8 mouse cellular contexts compared by ENCODE assay signal in genomic region chr15:89373762-89374248, GRCm38 (mm10). TPM values are rescaled to one million over a fixed set of nuclear protein-coding genes. Genes with fewer than 3 reads are reported as not detected.
DNase-seq lines count a peak whose midpoint lies in the region; ATAC-seq and TF ChIP-seq lines count a peak whose summit lies in the region.

Gene Sco2 (minus strand): TSS chr15:89373846.

- in situ Hi-C loops in CH12.LX (cut with MboI; ENCODE audit: low pct_ligation_motif_present, low pct_unique_long_range_greater_than_20kb, low sequenced_read_pairs) = loop anchor here (25.0 kb wide), 1 partner anchor 262 kb away; the partner anchor contains the start of gene Tubgcp6

- peak within 1 kb of the TSS; percentile 83 for H3K9ac ChIP-seq in CH12.LX (ENCODE audit: insufficient read depth, low read depth)
- peak within 1 kb of the TSS; percentile 71 for H3K9ac ChIP-seq in forebrain, embryonic 12.5 days
- H3K9ac ChIP-seq in heart, postnatal 0 days (replicated peaks; ENCODE audit: low read depth, low read length) = peak within 1 kb of the TSS; percentile 57
- peak within 1 kb of the TSS; percentile 80 for H3K9ac ChIP-seq in liver, embryonic 16.5 days (ENCODE audit: low read depth, low read length)
- H3K9ac ChIP-seq in neural tube, embryonic 13.5 days = peak within 1 kb of the TSS; percentile 80

- peak within 1 kb of the TSS; percentile 83 for H3K27ac ChIP-seq in CH12.LX (ENCODE audit: insufficient read depth, low read depth)
- H3K27ac ChIP-seq in forebrain, embryonic 12.5 days = peak within 1 kb of the TSS; percentile 94
- peak within 1 kb of the TSS; percentile 87 for H3K27ac ChIP-seq in heart, postnatal 0 days (ENCODE audit: low read depth)
- peak within 1 kb of the TSS; percentile 90 for H3K27ac ChIP-seq in liver, embryonic 16.5 days (ENCODE audit: low read length)
- H3K27ac ChIP-seq in neural tube, embryonic 13.5 days (replicated peaks) = peak within 1 kb of the TSS; percentile 94
- peak within 1 kb of the TSS; percentile 91 for H3K27ac ChIP-seq in testis, adult 2 months (ENCODE audit: control insufficient read depth, insufficient read depth, low read depth, low read length)

- WGBS in forebrain, embryonic 12.5 days = under 1% methylated on average over 42 of the region's 42 CpGs
- WGBS in heart, postnatal 0 days = 0% methylated on average over 42 of the region's 42 CpGs
- under 1% methylated on average over 42 of the region's 42 CpGs for WGBS in liver, embryonic 16.5 days (ENCODE audit: insufficient replicate concordance)
- WGBS in neural tube, embryonic 13.5 days = under 1% methylated on average over 42 of the region's 42 CpGs

- dilution Hi-C loops in CH12.LX (cut with MboI; ENCODE audit: extremely low pct_ligation_motif_present, extremely low pct_unique_long_range_greater_than_20kb, low sequenced_read_pairs) = no loop called here

- peak within 1 kb of the TSS; percentile 80 to 96 (median 81) for H3K4me3 ChIP-seq in CH12.LX (replicated peaks in 1 of 3; ENCODE audit: low read depth in 2 of 3, low read length in 2 of 3, poor library complexity in 1 of 3)
- peak within 1 kb of the TSS; percentile 70 for H3K4me3 ChIP-seq in forebrain, embryonic 12.5 days (replicated peaks)
- H3K4me3 ChIP-seq in heart, postnatal 0 days (ENCODE audit: low read depth, low read length) = peak within 1 kb of the TSS; percentile 60
- H3K4me3 ChIP-seq in liver, embryonic 16.5 days (ENCODE audit: low read depth, low read length) = peak within 1 kb of the TSS; percentile 82
- H3K4me3 ChIP-seq in neural tube, embryonic 13.5 days = peak within 1 kb of the TSS; percentile 62
- peak within 1 kb of the TSS; percentile 91 for H3K4me3 ChIP-seq in testis, adult 2 months (ENCODE audit: control insufficient read depth, low read depth, low read length)

- H3K4me1 ChIP-seq in CH12.LX (ENCODE audit: control insufficient read depth in 1 of 2, insufficient read depth in 2 of 2) = peaks cover 0 to 26% of the 10 kb centered on the region in 2 experiments; a peak in 2 of 4 replicates
- H3K4me1 ChIP-seq in forebrain, embryonic 12.5 days = peaks cover 26% of the 10 kb centered on the region
- H3K4me1 ChIP-seq in heart, postnatal 0 days (ENCODE audit: control insufficient read depth, insufficient read depth) = peaks cover 8% of the 10 kb centered on the region; the same call in 1 of the 2 replicates
- peaks cover 26% of the 10 kb centered on the region for H3K4me1 ChIP-seq in liver, embryonic 16.5 days (ENCODE audit: control insufficient read depth, low read depth, low read length)
- peaks cover 32% of the 10 kb centered on the region for H3K4me1 ChIP-seq in neural tube, embryonic 13.5 days (replicated peaks)
- H3K4me1 ChIP-seq in testis, adult 2 months (ENCODE audit: control insufficient read depth, insufficient read depth, low read length) = peaks cover 29% of the 10 kb centered on the region

- H3K4me2 ChIP-seq in CH12.LX (ENCODE audit: insufficient read depth, low read depth, poor library complexity, severe bottlenecking) = peak within 1 kb of the TSS; percentile 65
- peak within 1 kb of the TSS; percentile 89 for H3K4me2 ChIP-seq in forebrain, embryonic 12.5 days
- H3K4me2 ChIP-seq in heart, postnatal 0 days (ENCODE audit: low read depth, low read length) = peak within 1 kb of the TSS; percentile 79
- H3K4me2 ChIP-seq in liver, embryonic 16.5 days (ENCODE audit: low read depth, low read length) = peak within 1 kb of the TSS; percentile 100
- H3K4me2 ChIP-seq in neural tube, embryonic 13.5 days = peak within 1 kb of the TSS; percentile 73

- DNase-seq in CH12.LX (ENCODE audit: extremely low read depth) = peak; percentile 89
- peak; percentile 84 for DNase-seq in c-Kit-positive CD71-positive TER-119-negative erythroid progenitor cells, embryonic 14.5 days (ENCODE audit: low read depth)
- peak; percentile 81 for DNase-seq in heart, postnatal 0 days (ENCODE audit: low spot score)
- peak; percentile 98 for DNase-seq in kidney, postnatal 4 days

- no peaks in the 10 kb centered on the region for H3K79me2 ChIP-seq in CH12.LX (replicated peaks; ENCODE audit: control insufficient read depth, extremely low read depth, insufficient read depth, poor library complexity, severe bottlenecking)

- H3K36me3 ChIP-seq in CH12.LX (replicated peaks in 1 of 2; ENCODE audit: control insufficient read depth in 1 of 2, insufficient read depth in 1 of 2, low read length in 1 of 2) = peaks cover 38 to 41% of the 10 kb centered on the region in 2 experiments
- H3K36me3 ChIP-seq in forebrain, embryonic 12.5 days (replicated peaks) = peaks cover 41% of the 10 kb centered on the region
- peaks cover 34% of the 10 kb centered on the region for H3K36me3 ChIP-seq in heart, postnatal 0 days (replicated peaks; ENCODE audit: control insufficient read depth, insufficient read depth, low read length)
- H3K36me3 ChIP-seq in liver, embryonic 16.5 days (ENCODE audit: control insufficient read depth, insufficient read depth) = peaks cover 38% of the 10 kb centered on the region
- H3K36me3 ChIP-seq in neural tube, embryonic 13.5 days = peaks cover 40% of the 10 kb centered on the region
- no peaks in the 10 kb centered on the region for H3K36me3 ChIP-seq in testis, adult 2 months (ENCODE audit: control insufficient read depth, insufficient read depth, low read length)

- no peak for TF ChIP-seq EP300 in CH12.LX (IDR thresholded peaks at IDR 0.05; ENCODE audit: low read length)
- peak; percentile 80; the same call in 1 of the 2 replicates for TF ChIP-seq EP300 in heart, postnatal 0 days (IDR thresholded peaks at IDR 0.05; ENCODE audit: low read depth)

- peak; percentile 77 for TF ChIP-seq POLR2A in CH12.LX (IDR thresholded peaks at IDR 0.05; ENCODE audit: low read depth, low read length)
- TF ChIP-seq POLR2A in testis, adult 2 months (IDR thresholded peaks at IDR 0.05; ENCODE audit: control insufficient read depth, low read depth, low read length) = peak; percentile 84; the same call in 1 of the 2 replicates

- peaks cover 9% of the 10 kb centered on the region for H3K9me3 ChIP-seq in CH12.LX (replicated peaks; ENCODE audit: low read length)
- H3K9me3 ChIP-seq in forebrain, embryonic 12.5 days = no peaks in the 10 kb centered on the region
- H3K9me3 ChIP-seq in heart, postnatal 0 days (replicated peaks; ENCODE audit: control insufficient read depth, low read length) = no peaks in the 10 kb centered on the region
- no peaks in the 10 kb centered on the region for H3K9me3 ChIP-seq in liver, embryonic 16.5 days (replicated peaks; ENCODE audit: control insufficient read depth, low read length)
- H3K9me3 ChIP-seq in neural tube, embryonic 13.5 days = no peaks in the 10 kb centered on the region

- ATAC-seq in forebrain, embryonic 12.5 days (ENCODE audit: low FRiP score) = peak; percentile 87
- ATAC-seq in heart, postnatal 0 days (ENCODE audit: insufficient read depth, low read depth) = peak; percentile 81
- peak; percentile 70 for ATAC-seq in liver, embryonic 16.5 days (ENCODE audit: low read depth)
- ATAC-seq in neural tube, embryonic 13.5 days (ENCODE audit: low read depth) = peak; percentile 88

- peak; percentile 38 to 86; a peak in 3 of 4 replicates for TF ChIP-seq CTCF in CH12.LX (conservative IDR thresholded peaks at IDR 0.05 in 1 of 2, IDR thresholded peaks at IDR 0.05 in 1 of 2; ENCODE audit: low read depth in 2 of 2, low read length in 2 of 2)
- peak; percentile 75 for TF ChIP-seq CTCF in heart, postnatal 0 days (IDR thresholded peaks at IDR 0.05; ENCODE audit: low read depth)
- TF ChIP-seq CTCF in testis, adult 2 months (IDR thresholded peaks at IDR 0.05; ENCODE audit: control insufficient read depth, insufficient read depth, insufficient replicate concordance, low read depth, low read length) = peak; percentile 72; the same call in 1 of the 2 replicates

- no peak; the same call in 1 of the 2 replicates for TF ChIP-seq RAD21 in CH12.LX (IDR thresholded peaks at IDR 0.05; ENCODE audit: low read depth, low read length)

- H3K27me3 ChIP-seq in CH12.LX (replicated peaks) = no peaks in the 10 kb centered on the region
- H3K27me3 ChIP-seq in forebrain, embryonic 12.5 days = peaks cover 36% of the 10 kb centered on the region
- H3K27me3 ChIP-seq in heart, postnatal 0 days (ENCODE audit: control insufficient read depth, insufficient read depth, low read length) = peaks cover 26% of the 10 kb centered on the region
- H3K27me3 ChIP-seq in liver, embryonic 16.5 days (ENCODE audit: control insufficient read depth, insufficient read depth, low read depth, low read length) = peaks cover 26% of the 10 kb centered on the region
- peaks cover 38% of the 10 kb centered on the region for H3K27me3 ChIP-seq in neural tube, embryonic 13.5 days
- no peaks in the 10 kb centered on the region for H3K27me3 ChIP-seq in testis, adult 2 months (ENCODE audit: control insufficient read depth, insufficient read depth, low read length)

TF ChIP-seq in CH12.LX, 34 proteins besides CTCF, POLR2A, EP300 and RAD21 (continues in another document):
- no peak for TF ChIP-seq GABPA (IDR thresholded peaks at IDR 0.05; ENCODE audit: insufficient replicate concordance, low read depth, low read length)
- 0 out of 2 replicates have a peak, but pooled peaks have one; percentile 38 for TF ChIP-seq MEF2A (IDR thresholded peaks at IDR 0.05; ENCODE audit: borderline replicate concordance, low read depth, low read length)
- TF ChIP-seq KAT2A (IDR thresholded peaks at IDR 0.05; ENCODE audit: insufficient replicate concordance, low read length) = 0 out of 2 replicates have a peak, but pooled peaks have one; percentile 22
- TF ChIP-seq MYC (IDR thresholded peaks at IDR 0.05; ENCODE audit: low read depth, low read length) = peak; percentile 75
- TF ChIP-seq E2F4 (IDR thresholded peaks at IDR 0.05; ENCODE audit: insufficient replicate concordance, low read depth, low read length) = no peak
- TF ChIP-seq USF1 (IDR thresholded peaks at IDR 0.05; ENCODE audit: low read depth, low read length) = 0 out of 2 replicates have a peak, but pooled peaks have one; percentile 16
- peak; percentile 12; the same call in 1 of the 2 replicates for TF ChIP-seq TCF12 (IDR thresholded peaks at IDR 0.05; ENCODE audit: low read depth, low read length)
- peak; percentile 94 for TF ChIP-seq MAX (IDR thresholded peaks at IDR 0.05; ENCODE audit: low read length)
- 0 out of 2 replicates have a peak, but pooled peaks have one; percentile 12 for TF ChIP-seq USF2 (conservative IDR thresholded peaks at IDR 0.05; ENCODE audit: low read depth, low read length)

RNA-seq across cellular contexts. Expression of gene Sco2, which starts in this region (rescaled TPM):
- 34.7 and 35.7 TPM in 2 replicates for total RNA-seq in CH12.LX (2012; rRNA removed)
- 24.9 and 27.2 TPM in 2 replicates for total RNA-seq in CH12.LX (2014; rRNA removed)
- polyA plus RNA-seq in CH12.LX (2012; ENCODE audit: insufficient read length, low read depth) = 12.3 and 17.1 TPM in 2 replicates
- 4.7 and 5.1 TPM in 2 replicates for polyA plus RNA-seq in forebrain, embryonic 12.5 days (2016; fragmentation: Nextera tagmentation; extraction: Ambion mirVana)
- 29.0 and 30.6 TPM in 2 replicates for total RNA-seq in heart, postnatal 0 days (2014; rRNA removed; ENCODE audit: low replicate concordance)
- 8.1 and 9.4 TPM in 2 replicates for polyA plus RNA-seq in heart, postnatal 0 days (2015; fragmentation: Nextera tagmentation; extraction: Ambion mirVana)
- 2.9 and 3.1 TPM in 2 replicates for polyA plus RNA-seq in liver, embryonic 16.5 days (2015; fragmentation: Nextera tagmentation; extraction: Ambion mirVana)
- 10.9 and 11.3 TPM in 2 replicates for polyA plus RNA-seq in neural tube, embryonic 13.5 days (2015; fragmentation: Nextera tagmentation; extraction: Ambion mirVana)
- polyA plus RNA-seq in testis, adult 2 months (2012; rRNA removed) = 31.1 and 34.1 TPM in 2 replicates

Comparison
In these comparisons a context has a peak if more than half of its experiments do, and no peak if none do; other contexts are left out.
1. Peak in every context shown above with its lines: DNase-seq, ATAC-seq, H3K4me3 ChIP-seq and H3K27ac ChIP-seq.